Mouse (Mus musculus): Measurements from ENCODE around the gene Tnfrsf8. TPM values are rescaled to one million over a fixed set of nuclear protein-coding genes. Genes with fewer than 3 reads are reported as not detected.

Tnfrsf8 gene
- total RNA-seq, 2 experiments from 2014 or later, result 0.69 to 1.2 TPM

- no peak for DNase-seq (ENCODE audit: low spot score in 2 of 2)
- intact Hi-C loops (cut with DNase I), result loop anchor here (5.0 kb wide), 1 partner anchor 37 kb away; no protein-coding TSS in a partner anchor
Measured at GRCm38 (mm10) chr4:145245581-145245980, 69.4 kb downstream of the Tnfrsf8 start.

- intact Hi-C loops (cut with DNase I), result loop anchor here (5.0 kb wide), 1 partner anchor 38 kb away; no protein-coding TSS in a partner anchor
- no peak for DNase-seq (ENCODE audit: low spot score in 2 of 2)
Measured at GRCm38 (mm10) chr4:145244676-145245075, 70.3 kb downstream of the Tnfrsf8 start.

GRCm38 (mm10) chr4:145242719-145243350, 72.1 kb downstream of the Tnfrsf8 start:
- intact Hi-C loops (cut with DNase I), result no loop called here

GRCm38 (mm10) chr4:145240723-145241231, 74.2 kb downstream of the Tnfrsf8 start:
- DNase-seq (ENCODE audit: low spot score in 2 of 2), result peak in 1 of 2 experiments; percentile 10
- intact Hi-C loops (cut with DNase I), result no loop called here

More at GRCm38 (mm10) chr4:145242719-145243350, 72.1 kb downstream of the Tnfrsf8 start:
- DNase-seq (ENCODE audit: low spot score in 2 of 2), result no peak

GRCm38 (mm10) chr4:145239049-145239830, 75.7 kb downstream of the Tnfrsf8 start:
- DNase-seq (ENCODE audit: low spot score in 2 of 2), result peak; percentile 38 to 55
- intact Hi-C loops (cut with DNase I), result no loop called here

- intact Hi-C loops (cut with DNase I), result no loop called here
- DNase-seq (ENCODE audit: low spot score in 2 of 2), result no peak
Measured at GRCm38 (mm10) chr4:145236027-145236426, 78.9 kb downstream of the Tnfrsf8 start.

- intact Hi-C loops (cut with DNase I), result loop anchor here (5.0 kb wide), 1 partner anchor 39 kb away; no protein-coding TSS in a partner anchor
- DNase-seq (ENCODE audit: low spot score in 2 of 2), result peak in 1 of 2 experiments; percentile 13
Measured at GRCm38 (mm10) chr4:145233487-145234228, 81.3 kb downstream of the Tnfrsf8 start.

GRCm38 (mm10) chr4:145231732-145232131, 83.2 kb downstream of the Tnfrsf8 start:
- intact Hi-C loops (cut with DNase I), result loop anchor here (5.0 kb wide), 1 partner anchor 41 kb away; no protein-coding TSS in a partner anchor
- DNase-seq (ENCODE audit: low spot score in 2 of 2), result no peak

- intact Hi-C loops (cut with DNase I), result loop anchor here (5.0 kb wide), 1 partner anchor 42 kb away; no protein-coding TSS in a partner anchor
Measured at GRCm38 (mm10) chr4:145230647-145231046, 84.3 kb downstream of the Tnfrsf8 start.

GRCm38 (mm10) chr4:145229524-145230163, 85.3 kb downstream of the Tnfrsf8 start:
- no peak for DNase-seq (ENCODE audit: low spot score in 2 of 2)
- intact Hi-C loops (cut with DNase I), result loop anchor here (5.0 kb wide), 1 partner anchor 43 kb away; no protein-coding TSS in a partner anchor

More at GRCm38 (mm10) chr4:145230647-145231046, 84.3 kb downstream of the Tnfrsf8 start:
- no peak for DNase-seq (ENCODE audit: low spot score in 2 of 2)

GRCm38 (mm10) chr4:145229051-145229450, 85.9 kb downstream of the Tnfrsf8 start:
- DNase-seq (ENCODE audit: low spot score in 2 of 2), result no peak
- intact Hi-C loops (cut with DNase I), result no loop called here

- DNase-seq (ENCODE audit: low spot score in 2 of 2), result no peak
Measured at GRCm38 (mm10) chr4:145224613-145225012, 90.4 kb downstream of the Tnfrsf8 start.

GRCm38 (mm10) chr4:145222064-145222463, 92.9 kb downstream of the Tnfrsf8 start:
- peak in 1 of 2 experiments; percentile 43 for DNase-seq (ENCODE audit: low spot score in 2 of 2)
- intact Hi-C loops (cut with DNase I), result loop anchor here (5.0 kb wide), 1 partner anchor 45 kb away; no protein-coding TSS in a partner anchor

More at GRCm38 (mm10) chr4:145224613-145225012, 90.4 kb downstream of the Tnfrsf8 start:
- intact Hi-C loops (cut with DNase I), result loop anchor here (5.0 kb wide), 1 partner anchor 43 kb away; no protein-coding TSS in a partner anchor

- no peak for DNase-seq (ENCODE audit: low spot score in 2 of 2)
- intact Hi-C loops (cut with DNase I), result loop anchor here (5.0 kb wide), 1 partner anchor 46 kb away; no protein-coding TSS in a partner anchor
Measured at GRCm38 (mm10) chr4:145221379-145221778, 93.6 kb downstream of the Tnfrsf8 start.

GRCm38 (mm10) chr4:145220001-145220400, 95.0 kb downstream of the Tnfrsf8 start:
- intact Hi-C loops (cut with DNase I), result loop anchor here (5.0 kb wide), 1 partner anchor 47 kb away; no protein-coding TSS in a partner anchor
- DNase-seq (ENCODE audit: low spot score in 2 of 2), result no peak

GRCm38 (mm10) chr4:145219240-145219985, 95.6 kb downstream of the Tnfrsf8 start:
- DNase-seq (ENCODE audit: low spot score in 2 of 2), result no peak
- intact Hi-C loops (cut with DNase I), result no loop called here

- intact Hi-C loops (cut with DNase I), result no loop called here
Measured at GRCm38 (mm10) chr4:145217837-145218236, 97.1 kb downstream of the Tnfrsf8 start.

More at GRCm38 (mm10) chr4:145217837-145218236, 97.1 kb downstream of the Tnfrsf8 start:
- no peak for DNase-seq (ENCODE audit: low spot score in 2 of 2)
